Mouse (Mus musculus): ENCODE results near the gene Zfp981. TPM values are rescaled to one million over a fixed set of nuclear protein-coding genes. Genes with fewer than 3 reads are reported as not detected.
"Not testable (repeated sequence)": the region's sequence is repeated elsewhere in the genome, so short reads cannot be mapped to it uniquely, and the experiment has no call there.

Gene Zfp981
- polyA plus RNA-seq, 1 experiment from 2014 or later, result not detected

DNA sequence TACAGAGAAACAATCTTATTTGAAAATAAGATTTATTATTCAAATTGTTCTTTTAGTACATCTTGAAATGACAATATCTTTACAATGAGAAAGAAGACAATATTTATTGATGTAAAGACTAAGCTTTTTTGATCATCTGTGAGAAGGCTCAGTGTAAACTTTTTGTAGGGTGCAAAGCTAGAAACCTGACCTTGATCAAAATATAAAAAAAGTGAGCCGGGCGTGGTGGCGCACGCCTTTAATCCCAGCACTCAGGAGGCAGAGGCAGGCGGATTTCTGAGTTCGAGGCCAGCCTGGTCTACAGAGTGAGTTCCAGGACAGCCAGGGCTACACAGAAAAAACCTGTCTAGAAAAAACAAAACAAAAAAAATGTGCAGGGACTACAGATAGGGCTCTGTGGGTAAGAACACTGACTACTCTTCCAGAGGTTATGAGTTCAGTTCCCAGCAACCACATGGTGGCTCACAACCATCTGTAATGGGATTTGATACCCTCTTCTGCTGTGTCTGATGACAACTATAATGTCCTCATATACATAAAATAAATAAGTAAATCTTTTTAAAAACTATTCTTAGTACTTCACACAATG lies 8.4 kb upstream of the Zfp981 start:
- H3K36me3 ChIP-seq (ENCODE audit: control insufficient read depth, insufficient read depth, low read length); H3K27me3 ChIP-seq (ENCODE audit: control insufficient read depth, insufficient read depth, low read length); H3K4me2 ChIP-seq (ENCODE audit: low read depth, low read length); H3K4me1 ChIP-seq (ENCODE audit: control insufficient read depth, insufficient read depth, low read length); H3K9ac ChIP-seq (ENCODE audit: low read length); H3K27ac ChIP-seq (ENCODE audit: low read length); H3K4me3 ChIP-seq (replicated peaks; ENCODE audit: low read length); ATAC-seq (ENCODE audit: insufficient read depth, low FRiP score): not testable (repeated sequence)
- 86% methylated on average over 6 of the region's 6 CpGs for WGBS
- peaks cover 32% of the 10 kb centered on the region for H3K9me3 ChIP-seq (replicated peaks; ENCODE audit: control insufficient read depth, low read length)

DNA sequence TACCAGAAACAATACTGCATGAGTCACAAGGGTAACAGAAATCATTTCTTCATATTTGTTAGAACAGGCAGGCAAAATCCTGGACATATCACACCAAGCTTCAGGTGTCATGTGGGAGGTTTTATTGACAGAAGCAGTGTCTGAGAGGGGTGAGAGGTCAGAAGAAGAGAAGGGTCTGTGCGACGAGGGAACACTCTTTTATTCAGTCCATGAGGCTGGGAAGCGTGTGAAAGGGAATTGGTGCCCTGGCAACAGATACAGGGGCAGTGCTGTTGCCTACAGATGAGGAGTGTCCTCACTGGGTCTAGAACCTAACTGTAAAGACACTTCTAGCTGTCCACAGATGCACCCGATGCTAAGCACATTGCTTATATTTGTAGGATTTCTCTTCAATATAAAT lies 6.8 kb upstream of the Zfp981 start:
- Histone ChIP-seq H3K4me1 (ENCODE audit: control insufficient read depth, insufficient read depth, low read length) (no peaks in the 10 kb centered on the region), H3K9me3 (replicated peaks; ENCODE audit: control insufficient read depth, low read length) (peaks cover 33% of the 10 kb centered on the region), H3K9ac (ENCODE audit: low read length) (no peak overlapping the region), H3K27ac (ENCODE audit: low read length) (no peak overlapping the region), H3K4me2 (ENCODE audit: low read depth, low read length) (no peak overlapping the region), H3K27me3 (ENCODE audit: control insufficient read depth, insufficient read depth, low read length) (no peaks in the 10 kb centered on the region), H3K4me3 (replicated peaks; ENCODE audit: low read length) (no peak overlapping the region), H3K36me3 (ENCODE audit: control insufficient read depth, insufficient read depth, low read length) (no peaks in the 10 kb centered on the region)
- 64% methylated on average over 4 of the region's 4 CpGs for WGBS
- ATAC-seq (ENCODE audit: insufficient read depth, low FRiP score), result 0 out of 2 replicates have a peak, but pooled peaks have one; percentile 19

GRCm38 (mm10) chr4:146497695-146498275 lies 4.0 kb upstream of the Zfp981 start:
- H3K4me3 ChIP-seq (replicated peaks; ENCODE audit: low read length); H3K9ac ChIP-seq (ENCODE audit: low read length); H3K4me2 ChIP-seq (ENCODE audit: low read depth, low read length); H3K4me1 ChIP-seq (ENCODE audit: control insufficient read depth, insufficient read depth, low read length); H3K27me3 ChIP-seq (ENCODE audit: control insufficient read depth, insufficient read depth, low read length); H3K27ac ChIP-seq (ENCODE audit: low read length); H3K36me3 ChIP-seq (ENCODE audit: control insufficient read depth, insufficient read depth, low read length); ATAC-seq (ENCODE audit: insufficient read depth, low FRiP score): not testable (repeated sequence)
- 81% methylated on average over 9 of the region's 9 CpGs for WGBS
- H3K9me3 ChIP-seq (replicated peaks; ENCODE audit: control insufficient read depth, low read length), result peaks cover 26% of the 10 kb centered on the region

DNA sequence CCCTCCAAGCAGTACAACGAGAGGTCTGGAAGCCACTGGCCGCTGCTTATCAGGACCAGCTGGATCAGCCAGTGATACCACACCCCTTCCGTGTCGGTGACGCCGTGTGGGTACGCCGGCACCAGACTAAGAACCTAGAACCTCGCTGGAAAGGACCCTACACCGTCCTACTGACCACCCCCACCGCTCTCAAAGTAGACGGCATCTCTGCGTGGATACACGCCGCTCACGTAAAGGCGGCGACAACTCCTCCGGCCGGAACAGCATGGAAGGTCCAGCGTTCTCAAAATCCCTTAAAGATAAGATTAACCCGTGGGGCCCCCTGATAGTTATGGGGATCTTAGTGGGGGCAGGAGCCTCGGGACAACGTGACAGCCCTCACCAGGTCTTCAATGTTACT lies 7.2 kb downstream of the Zfp981 start:
- not testable (repeated sequence) for ATAC-seq (ENCODE audit: insufficient read depth, low FRiP score)

DNA sequence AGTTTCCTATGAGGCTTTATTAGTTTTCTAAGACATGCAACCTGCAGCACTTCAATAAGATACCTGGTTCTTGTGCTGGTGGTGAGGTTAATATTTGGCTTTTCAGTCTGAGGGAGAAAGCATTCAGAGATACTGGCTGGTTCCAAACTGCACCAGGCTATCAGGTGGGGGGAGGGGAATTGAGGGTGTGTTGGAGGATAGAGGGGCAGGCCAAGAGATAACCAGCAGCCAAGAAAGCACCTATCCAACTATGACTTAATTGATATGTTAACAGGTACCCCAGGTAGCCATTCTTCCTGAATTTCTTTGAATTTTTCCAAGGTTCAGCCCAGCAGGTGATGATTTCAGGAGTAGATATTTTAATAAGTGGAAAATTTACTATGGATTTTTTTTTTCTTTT lies 10.0 kb downstream of the Zfp981 start:
- not testable (repeated sequence) for ATAC-seq (ENCODE audit: insufficient read depth, low FRiP score); H3K27me3 ChIP-seq (ENCODE audit: control insufficient read depth, insufficient read depth, low read length); H3K4me3 ChIP-seq (replicated peaks; ENCODE audit: low read length); H3K36me3 ChIP-seq (ENCODE audit: control insufficient read depth, insufficient read depth, low read length); H3K27ac ChIP-seq (ENCODE audit: low read length); H3K4me1 ChIP-seq (ENCODE audit: control insufficient read depth, insufficient read depth, low read length); H3K9me3 ChIP-seq (replicated peaks; ENCODE audit: control insufficient read depth, low read length); H3K4me2 ChIP-seq (ENCODE audit: low read depth, low read length); H3K9ac ChIP-seq (ENCODE audit: low read length)

More for the DNA sequence above, 7.2 kb downstream of the Zfp981 start:
- not testable (repeated sequence) for H3K27ac ChIP-seq (ENCODE audit: low read length); H3K4me3 ChIP-seq (replicated peaks; ENCODE audit: low read length); H3K4me2 ChIP-seq (ENCODE audit: low read depth, low read length); H3K27me3 ChIP-seq (ENCODE audit: control insufficient read depth, insufficient read depth, low read length); H3K4me1 ChIP-seq (ENCODE audit: control insufficient read depth, insufficient read depth, low read length); H3K9ac ChIP-seq (ENCODE audit: low read length); H3K36me3 ChIP-seq (ENCODE audit: control insufficient read depth, insufficient read depth, low read length); H3K9me3 ChIP-seq (replicated peaks; ENCODE audit: control insufficient read depth, low read length)
- 92% methylated on average over 20 of the region's 24 CpGs for WGBS

- no peak overlapping the region for H3K27ac ChIP-seq (ENCODE audit: low read length)
- H3K36me3 ChIP-seq (ENCODE audit: control insufficient read depth, insufficient read depth, low read length), result no peaks in the 10 kb centered on the region
- ATAC-seq (ENCODE audit: insufficient read depth, low FRiP score), result no peak
- 56% methylated on average over 1 of the region's 1 CpGs for WGBS
- H3K4me2 ChIP-seq (ENCODE audit: low read depth, low read length), result no peak overlapping the region
- H3K9me3 ChIP-seq (replicated peaks; ENCODE audit: control insufficient read depth, low read length), result peaks cover 22% of the 10 kb centered on the region
- H3K4me3 ChIP-seq (replicated peaks; ENCODE audit: low read length), result no peak overlapping the region
- H3K4me1 ChIP-seq (ENCODE audit: control insufficient read depth, insufficient read depth, low read length), result no peaks in the 10 kb centered on the region
- no peak overlapping the region for H3K9ac ChIP-seq (ENCODE audit: low read length)
- H3K27me3 ChIP-seq (ENCODE audit: control insufficient read depth, insufficient read depth, low read length), result no peaks in the 10 kb centered on the region
These were observed 14.6 kb downstream of the Zfp981 start for GRCm38 (mm10) chr4:146516474-146516873.

DNA sequence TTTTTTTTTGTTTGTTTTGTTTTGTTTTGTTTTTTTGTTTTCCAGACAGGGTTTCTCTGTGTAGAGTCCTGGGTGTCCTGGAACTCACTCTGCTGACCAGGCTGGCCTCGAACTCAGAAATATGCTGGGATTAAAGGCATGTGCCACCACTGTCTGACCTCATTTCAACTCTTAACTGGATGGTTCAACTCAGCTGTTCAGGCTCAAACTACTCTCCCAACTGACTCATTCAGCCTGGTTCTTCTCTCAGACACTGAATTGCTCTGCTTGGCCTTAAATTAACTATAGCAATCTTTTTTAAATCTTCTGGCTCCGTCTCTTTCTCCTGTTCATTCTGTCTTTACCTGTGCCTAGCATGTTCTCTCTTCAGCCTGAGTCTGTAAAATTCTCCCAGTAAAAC lies 15.3 kb downstream of the Zfp981 start:
- H3K4me1 ChIP-seq (ENCODE audit: control insufficient read depth, insufficient read depth, low read length); H3K4me3 ChIP-seq (replicated peaks; ENCODE audit: low read length); H3K27ac ChIP-seq (ENCODE audit: low read length); H3K27me3 ChIP-seq (ENCODE audit: control insufficient read depth, insufficient read depth, low read length); H3K36me3 ChIP-seq (ENCODE audit: control insufficient read depth, insufficient read depth, low read length); H3K9ac ChIP-seq (ENCODE audit: low read length); ATAC-seq (ENCODE audit: insufficient read depth, low FRiP score); H3K4me2 ChIP-seq (ENCODE audit: low read depth, low read length): not testable (repeated sequence)
- H3K9me3 ChIP-seq (replicated peaks; ENCODE audit: control insufficient read depth, low read length), result peaks cover 24% of the 10 kb centered on the region
- WGBS, result 66% methylated on average over 2 of the region's 2 CpGs

GRCm38 (mm10) chr4:146520723-146521122 lies 18.9 kb downstream of the Zfp981 start:
- Histone ChIP-seq H3K27ac (ENCODE audit: low read length) (no peak overlapping the region), H3K4me1 (ENCODE audit: control insufficient read depth, insufficient read depth, low read length) (no peaks in the 10 kb centered on the region), H3K4me3 (replicated peaks; ENCODE audit: low read length) (no peak overlapping the region), H3K36me3 (ENCODE audit: control insufficient read depth, insufficient read depth, low read length) (no peaks in the 10 kb centered on the region), H3K27me3 (ENCODE audit: control insufficient read depth, insufficient read depth, low read length) (no peaks in the 10 kb centered on the region), H3K4me2 (ENCODE audit: low read depth, low read length) (no peak overlapping the region), H3K9ac (ENCODE audit: low read length) (no peak overlapping the region), H3K9me3 (replicated peaks; ENCODE audit: control insufficient read depth, low read length) (peaks cover 39% of the 10 kb centered on the region)
- no peak for ATAC-seq (ENCODE audit: insufficient read depth, low FRiP score)
- 83% methylated on average over 2 of the region's 2 CpGs for WGBS

DNA sequence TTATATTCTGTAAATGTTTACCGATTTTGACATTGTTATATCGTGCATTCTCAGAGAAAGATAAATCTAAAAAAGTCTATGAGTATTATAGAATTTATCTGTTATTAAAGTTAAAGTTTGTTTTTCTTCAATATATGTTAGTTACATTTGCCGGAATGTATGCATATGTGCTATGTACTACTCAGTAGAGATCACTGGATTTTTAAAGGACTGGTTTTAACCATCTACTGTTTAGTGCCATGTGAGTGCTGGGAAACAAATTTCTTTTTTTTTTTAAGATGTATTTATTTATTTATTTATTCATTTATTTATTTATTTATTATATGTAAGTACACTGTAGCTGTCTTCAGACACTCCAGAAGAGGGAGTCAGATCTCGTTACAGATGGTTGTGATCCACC lies 32.7 kb downstream of the Zfp981 start:
- no peaks in the 10 kb centered on the region for H3K4me1 ChIP-seq (ENCODE audit: control insufficient read depth, insufficient read depth, low read length)
- whole genome bisulfite sequencing, result 83% methylated on average over 4 of the region's 4 CpGs
- H3K27me3 ChIP-seq (ENCODE audit: control insufficient read depth, insufficient read depth, low read length), result no peaks in the 10 kb centered on the region
- no peak for ATAC-seq (ENCODE audit: insufficient read depth, low FRiP score)
- H3K4me3 ChIP-seq (replicated peaks; ENCODE audit: low read length), result no peak overlapping the region
- H3K9ac ChIP-seq (ENCODE audit: low read length), result no peak overlapping the region
- peaks cover 39% of the 10 kb centered on the region for H3K9me3 ChIP-seq (replicated peaks; ENCODE audit: control insufficient read depth, low read length)
- H3K4me2 ChIP-seq (ENCODE audit: low read depth, low read length), result no peak overlapping the region
- H3K36me3 ChIP-seq (ENCODE audit: control insufficient read depth, insufficient read depth, low read length), result peaks cover 4% of the 10 kb centered on the region; the same call in 1 of the 2 replicates
- no peak overlapping the region for H3K27ac ChIP-seq (ENCODE audit: low read length)
